Mouse (Mus musculus) intestine, embryonic 16.5 days (tissue): ENCODE measurements around the gene Mpdz. TPM values are rescaled to one million over a fixed set of nuclear protein-coding genes. Genes with fewer than 3 reads are reported as not detected.
A peak's percentile ranks its signal among the peaks of the same experiment; 100 is the strongest.

Source experiments
- ATAC-seq: fragments of 200-750 bp; cut with Nextera tagmentation; 2 replicates; pipeline ENCODE4 v1.8.0; 2017; ENCODE audit warnings: moderate TSS enrichment, moderate library complexity
- H3K27ac ChIP-seq: fragments of 300-500 bp; sonication (generic); 2 replicates; pipeline ENCODE4 v1.5.1; 2014; ENCODE audit warnings: mild to moderate bottlenecking, low read length
- H3K27me3 ChIP-seq: fragments of 300-500 bp; sonication (generic); replicated peaks from 2 replicates; pipeline ENCODE4 v1.6.1; 2014; ENCODE audit warnings: low read length, control low read depth, mixed read lengths; ENCODE audit not compliant: control insufficient read depth, insufficient read depth
- H3K36me3 ChIP-seq: fragments of 300-500 bp; sonication (generic); 2 replicates; pipeline ENCODE4 v1.6.1; 2014; ENCODE audit warnings: low read length, control low read depth; ENCODE audit not compliant: control insufficient read depth, insufficient read depth
- H3K4me1 ChIP-seq: fragments of 300-500 bp; sonication (generic); 2 replicates; pipeline ENCODE4 v1.6.1; 2014; ENCODE audit warnings: low read length, control low read depth, mixed read lengths; ENCODE audit not compliant: control insufficient read depth, insufficient read depth
- H3K4me2 ChIP-seq: fragments of 300-500 bp; sonication (generic); 2 replicates; pipeline ENCODE4 v1.6.1; 2014; ENCODE audit warnings: low read depth, low read length, control low read depth
- H3K4me3 ChIP-seq: fragments of 300-500 bp; sonication (generic); 2 replicates; pipeline ENCODE4 v1.5.1; 2014; ENCODE audit warnings: mild to moderate bottlenecking, low read length
- H3K9ac ChIP-seq: fragments of 300-500 bp; sonication (generic); 2 replicates; pipeline ENCODE4 v1.6.1; 2014; ENCODE audit warnings: low read depth, low read length
- H3K9me3 ChIP-seq: fragments of 300-500 bp; sonication (generic); 2 replicates; pipeline ENCODE4 v1.6.1; 2016; ENCODE audit warnings: low read length, control low read depth; ENCODE audit not compliant: control insufficient read depth
- WGBS: fragments of 180-500 bp; shearing (Covaris S2); extraction: QIAGEN DNeasy Blood & Tissue Kit; methylation state at CpG from one replicate; pipeline ENCODE4 v1.1.7; 2014; 5-methylcytosine and 5-hydroxymethylcytosine counted together
- polyA plus RNA-seq: library from polyadenylated mRNA; unstranded; fragments of >200 nt; fragmentation: Nextera tagmentation; extraction: Ambion mirVana; gene quantifications from 2 replicates; pipeline ENCODE4 v1.2.1, GENCODE M21; 2015

The Mpdz gene
- polyA plus RNA-seq, 1 experiment from 2014 or later = 13.7 TPM

DNA sequence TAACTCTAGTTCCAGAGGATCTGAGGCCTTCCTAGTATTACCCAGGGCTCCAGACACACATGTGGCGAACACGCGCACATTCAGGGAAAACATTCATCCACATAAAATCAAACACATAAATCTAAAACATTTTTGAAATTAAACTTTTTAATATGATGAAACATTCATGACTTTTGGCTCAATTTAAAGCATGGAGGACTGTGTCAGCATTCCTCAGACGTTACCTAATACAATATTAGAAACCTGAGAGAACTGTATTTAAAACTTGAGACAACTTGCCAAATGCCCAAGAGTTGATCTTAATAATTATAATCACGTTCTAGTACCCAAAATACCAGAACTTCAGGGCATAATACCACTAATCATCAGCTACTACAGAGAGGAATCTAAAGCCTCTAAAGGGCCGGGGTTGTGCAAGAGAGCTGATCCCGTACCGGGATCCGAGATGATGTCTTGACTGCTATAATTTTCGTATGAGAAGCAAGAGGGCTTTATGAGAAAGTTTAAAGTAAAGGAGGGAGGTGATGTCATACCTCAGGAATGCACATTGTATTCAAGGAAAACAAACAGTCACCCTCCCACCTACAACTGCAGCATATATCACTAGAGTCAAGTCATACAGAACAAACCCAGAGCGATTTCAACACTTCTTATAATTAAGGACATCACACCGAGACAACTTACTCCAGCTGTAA lies 133.0 kb downstream of the Mpdz start:
- no peaks in the 10 kb centered on the region for H3K9me3 ChIP-seq
- H3K27me3 ChIP-seq = no peaks in the 10 kb centered on the region
- ATAC-seq = no peak
- H3K4me2 ChIP-seq = no peak overlapping the region
- no peaks in the 10 kb centered on the region for H3K36me3 ChIP-seq
- H3K4me1 ChIP-seq = peaks cover 2% of the 10 kb centered on the region; the same call in 1 of the 2 replicates
- H3K27ac ChIP-seq = peak overlapping the region; percentile 37; the same call in 1 of the 2 replicates
- H3K4me3 ChIP-seq = no peak overlapping the region
- H3K9ac ChIP-seq = no peak overlapping the region
- WGBS = 66% methylated on average over 12 of the region's 12 CpGs

DNA sequence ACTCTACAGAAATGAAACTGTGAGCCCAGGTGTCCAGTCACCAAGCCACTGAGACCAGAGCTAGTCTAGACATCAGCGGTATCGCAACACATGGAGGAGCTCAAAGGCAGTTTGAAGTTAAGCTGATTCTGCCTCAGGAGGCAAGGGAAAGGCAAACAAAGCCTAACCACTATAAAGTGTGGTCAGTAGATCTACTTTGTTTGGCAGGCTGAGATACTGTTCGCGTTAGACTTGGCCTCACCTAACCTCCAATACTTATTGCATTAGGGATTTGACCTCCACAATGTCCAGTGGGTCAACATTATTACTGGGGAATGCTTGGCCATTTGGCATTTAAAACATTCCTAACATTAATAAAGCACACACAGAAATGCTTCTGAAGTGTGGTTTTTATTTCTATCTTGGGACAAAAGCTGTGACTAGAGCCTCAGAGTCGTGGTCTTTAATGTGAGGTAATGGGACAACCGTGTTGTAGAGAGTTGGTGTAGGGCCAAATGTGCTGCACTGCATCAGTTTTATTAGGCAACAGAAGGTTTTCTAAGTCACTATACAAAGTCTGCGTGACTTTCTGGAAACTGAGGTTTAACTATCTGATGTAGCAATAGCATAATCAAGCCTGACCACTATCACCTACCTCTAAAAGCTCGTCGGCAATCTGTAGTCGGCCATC lies 134.9 kb downstream of the Mpdz start:
- Histone ChIP-seq H3K27ac (no peak overlapping the region), H3K4me1 (no peaks in the 10 kb centered on the region), H3K27me3 (no peaks in the 10 kb centered on the region), H3K9ac (no peak overlapping the region), H3K4me3 (no peak overlapping the region), H3K36me3 (no peaks in the 10 kb centered on the region), H3K4me2 (no peak overlapping the region), H3K9me3 (no peaks in the 10 kb centered on the region)
- WGBS = 82% methylated on average over 10 of the region's 10 CpGs
- ATAC-seq = no peak

DNA sequence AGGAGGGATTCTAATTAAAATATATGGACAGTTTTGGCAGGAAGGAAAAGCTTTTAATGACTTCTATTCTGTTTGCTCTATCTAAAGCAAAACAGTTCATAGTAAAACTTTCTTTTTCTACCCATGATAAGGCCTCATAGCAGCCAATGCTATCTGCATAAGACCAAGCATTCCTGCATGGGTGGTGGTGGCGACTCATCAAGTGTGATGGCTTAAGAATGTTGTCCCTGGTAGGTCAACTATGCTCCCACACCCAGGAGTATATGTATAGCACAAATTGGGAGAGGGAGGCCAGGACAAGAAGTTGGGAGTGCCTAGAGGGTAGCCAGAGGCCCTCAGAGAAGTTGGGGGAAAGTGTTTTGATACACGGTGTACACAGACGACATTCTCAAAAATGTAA lies 140.6 kb downstream of the Mpdz start:
- no peak for ATAC-seq
- Histone ChIP-seq H3K9me3 (no peaks in the 10 kb centered on the region), H3K4me2 (no peak overlapping the region), H3K9ac (no peak overlapping the region), H3K4me1 (no peaks in the 10 kb centered on the region), H3K27ac (no peak overlapping the region), H3K27me3 (no peaks in the 10 kb centered on the region), H3K36me3 (no peaks in the 10 kb centered on the region), H3K4me3 (no peak overlapping the region)
- 82% methylated on average over 3 of the region's 3 CpGs for WGBS

DNA sequence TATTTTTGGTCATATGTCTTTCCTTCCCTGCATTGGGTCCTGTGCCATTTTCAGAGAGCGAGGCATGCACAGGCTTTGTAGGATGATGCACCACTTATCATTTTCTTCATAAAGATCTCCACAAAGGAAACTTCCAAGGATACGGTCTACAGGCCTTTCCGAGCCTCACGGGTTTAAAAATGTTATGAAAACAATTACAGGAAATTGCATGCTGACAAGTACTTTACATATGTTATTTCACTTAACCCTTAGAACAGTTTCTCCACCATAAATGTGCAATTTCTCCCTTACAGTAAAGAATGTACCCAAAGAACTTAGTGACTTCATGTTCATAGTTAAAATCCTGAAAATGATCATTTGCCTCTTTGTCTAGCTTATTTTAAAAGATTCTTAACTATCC lies 144.2 kb downstream of the Mpdz start:
- H3K27ac ChIP-seq = no peak overlapping the region
- no peak overlapping the region for H3K4me3 ChIP-seq
- ATAC-seq = no peak
- H3K36me3 ChIP-seq = no peaks in the 10 kb centered on the region
- H3K9me3 ChIP-seq = no peaks in the 10 kb centered on the region
- H3K27me3 ChIP-seq = no peaks in the 10 kb centered on the region
- H3K4me2 ChIP-seq = no peak overlapping the region
- H3K9ac ChIP-seq = no peak overlapping the region
- H3K4me1 ChIP-seq = no peaks in the 10 kb centered on the region
- whole genome bisulfite sequencing = 76% methylated on average over 4 of the region's 4 CpGs

DNA sequence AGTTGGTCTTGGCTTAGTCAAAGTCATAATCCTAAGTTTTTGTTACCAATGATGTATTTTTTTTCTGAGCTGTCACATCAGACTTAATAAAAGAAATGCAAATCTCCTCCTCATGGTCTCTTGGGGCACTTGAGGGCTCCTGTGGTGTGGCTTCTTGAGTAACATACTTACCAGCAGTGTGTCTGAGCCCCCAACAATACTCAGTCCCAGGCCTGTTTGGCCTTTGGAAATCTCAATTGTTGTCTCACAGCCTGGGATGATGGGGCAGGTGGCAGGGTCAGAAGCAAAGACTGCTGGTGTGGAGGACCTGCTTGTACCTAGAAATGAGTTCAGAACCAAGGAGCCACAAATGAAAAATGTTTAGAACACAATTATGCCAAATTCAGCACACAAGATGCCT lies 149.3 kb downstream of the Mpdz start:
- no peaks in the 10 kb centered on the region for H3K36me3 ChIP-seq
- H3K9ac ChIP-seq = no peak overlapping the region
- no peaks in the 10 kb centered on the region for H3K4me1 ChIP-seq
- H3K9me3 ChIP-seq = no peaks in the 10 kb centered on the region
- no peak for ATAC-seq
- H3K27me3 ChIP-seq = no peaks in the 10 kb centered on the region
- no peak overlapping the region for H3K27ac ChIP-seq
- no peak overlapping the region for H3K4me2 ChIP-seq
- no peak overlapping the region for H3K4me3 ChIP-seq

DNA sequence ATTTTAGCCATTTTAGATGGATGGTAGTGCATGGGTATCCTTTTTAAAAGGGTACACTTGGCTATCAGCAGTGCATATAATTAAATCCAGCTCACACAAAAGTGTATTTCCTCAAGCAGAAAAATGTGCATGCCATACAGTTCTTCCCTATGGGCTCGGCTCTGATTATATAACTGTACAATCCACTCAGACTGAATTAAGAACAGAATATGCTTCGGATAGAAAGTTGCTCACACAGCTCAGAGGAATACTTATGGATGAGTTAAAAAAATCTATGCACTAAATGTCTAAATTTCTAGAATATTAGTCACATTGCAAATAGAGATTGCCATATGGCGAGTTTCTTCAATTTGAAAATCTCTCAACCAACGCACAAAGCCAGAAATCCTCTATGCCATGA lies 157.1 kb downstream of the Mpdz start:
- no peak overlapping the region for H3K4me3 ChIP-seq
- WGBS = 86% methylated on average over 4 of the region's 4 CpGs
- H3K36me3 ChIP-seq = no peaks in the 10 kb centered on the region
- H3K27ac ChIP-seq = no peak overlapping the region
- no peaks in the 10 kb centered on the region for H3K4me1 ChIP-seq
- H3K9ac ChIP-seq = no peak overlapping the region
- H3K27me3 ChIP-seq = no peaks in the 10 kb centered on the region
- no peaks in the 10 kb centered on the region for H3K9me3 ChIP-seq
- no peak for ATAC-seq
- H3K4me2 ChIP-seq = no peak overlapping the region

DNA sequence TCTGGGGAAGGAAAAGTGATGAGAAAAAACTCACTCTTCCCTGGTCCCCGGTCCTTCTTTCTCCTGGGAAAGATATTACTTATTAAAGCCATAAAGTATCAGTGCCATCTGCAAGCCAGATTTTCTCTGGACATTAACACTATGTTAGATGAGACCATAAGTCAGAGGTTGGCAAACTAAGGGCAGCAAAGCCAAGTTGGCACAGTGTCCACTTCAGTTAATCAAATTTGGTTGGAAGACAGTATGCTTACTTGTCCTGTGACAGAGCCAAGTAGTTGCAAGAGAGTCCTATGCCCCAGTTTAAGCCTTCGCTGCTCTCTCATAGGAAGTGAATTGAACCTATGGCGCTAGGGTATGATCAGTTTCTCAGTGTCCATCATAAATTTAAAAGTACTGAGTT lies 159.0 kb downstream of the Mpdz start:
- H3K4me2 ChIP-seq = no peak overlapping the region
- no peaks in the 10 kb centered on the region for H3K36me3 ChIP-seq
- no peak overlapping the region for H3K9ac ChIP-seq

DNA sequence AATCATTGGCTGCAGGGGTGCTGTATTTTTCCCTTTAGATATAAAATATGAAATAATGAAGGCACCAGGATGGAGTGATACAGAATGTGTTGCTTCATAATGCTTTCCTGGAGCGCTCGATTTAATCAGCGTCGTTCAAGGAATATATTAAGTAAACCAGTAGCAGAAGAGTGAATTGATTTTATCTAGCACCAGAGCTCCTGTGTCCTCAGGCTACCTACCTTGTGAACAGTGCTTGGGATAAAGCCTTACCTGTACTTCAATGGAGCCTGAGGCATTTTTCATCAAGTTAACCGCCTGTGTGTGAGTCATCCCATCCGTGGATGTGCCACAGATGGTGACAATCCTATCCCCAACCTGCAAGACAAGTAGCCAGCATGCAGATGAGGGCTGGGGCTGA lies 159.5 kb downstream of the Mpdz start:
- 97% methylated on average over 6 of the region's 6 CpGs for WGBS
- ATAC-seq = no peak
- H3K36me3 ChIP-seq = no peaks in the 10 kb centered on the region

More for the DNA sequence above, 159.0 kb downstream of the Mpdz start:
- WGBS = 95% methylated on average over 3 of the region's 3 CpGs
- no peaks in the 10 kb centered on the region for H3K9me3 ChIP-seq
- H3K4me3 ChIP-seq = no peak overlapping the region
- no peak for ATAC-seq
- no peak overlapping the region for H3K27ac ChIP-seq
- no peaks in the 10 kb centered on the region for H3K27me3 ChIP-seq
- no peaks in the 10 kb centered on the region for H3K4me1 ChIP-seq

DNA sequence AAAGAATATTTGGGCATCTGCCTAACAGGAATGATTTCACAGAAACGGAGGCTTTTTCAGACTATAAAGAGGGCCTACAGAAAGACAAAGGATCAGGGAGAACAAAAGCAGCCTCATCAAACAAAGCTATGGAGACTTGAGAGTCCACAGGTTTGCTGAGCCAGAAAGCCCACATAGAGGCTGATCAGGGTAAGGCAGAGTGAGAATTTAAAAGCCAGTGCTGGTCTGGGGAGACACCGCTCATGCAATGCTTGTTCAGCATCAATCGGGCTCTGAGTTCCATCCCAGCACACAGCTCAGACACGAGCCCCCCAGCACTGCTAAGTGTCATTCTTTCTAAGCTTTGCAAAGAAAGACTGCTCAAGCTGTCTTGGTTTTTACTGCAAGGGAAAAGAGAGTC lies 162.5 kb downstream of the Mpdz start:
- 0 out of 2 replicates have a peak, but pooled peaks cover 4% of the 10 kb centered on the region for H3K4me1 ChIP-seq
- no peak overlapping the region for H3K4me3 ChIP-seq
- no peak for ATAC-seq
- H3K27ac ChIP-seq = no peak overlapping the region
- H3K4me2 ChIP-seq = no peak overlapping the region
- no peaks in the 10 kb centered on the region for H3K27me3 ChIP-seq
- H3K9ac ChIP-seq = no peak overlapping the region
- 73% methylated on average over 4 of the region's 4 CpGs for WGBS
- H3K36me3 ChIP-seq = no peaks in the 10 kb centered on the region
- H3K9me3 ChIP-seq = no peaks in the 10 kb centered on the region

More for the DNA sequence above, 159.5 kb downstream of the Mpdz start:
- Histone ChIP-seq H3K9ac (no peak overlapping the region), H3K4me2 (no peak overlapping the region), H3K4me3 (no peak overlapping the region), H3K9me3 (no peaks in the 10 kb centered on the region), H3K27ac (no peak overlapping the region), H3K27me3 (no peaks in the 10 kb centered on the region), H3K4me1 (no peaks in the 10 kb centered on the region)
